Mouse (Mus musculus) adrenal gland, adult 8-10 months (tissue): Measurements from ENCODE around the gene Slc20a1. TPM values are rescaled to one million over a fixed set of nuclear protein-coding genes. Genes with fewer than 3 reads are reported as not detected.

Experiments
- DNase-seq: peaks from one replicate; pipeline ENCODE4 v3.0.0; 2022
- total RNA-seq, 4 experiments: library from RNA; stranded (reverse); gene quantifications; 2 replicates each; pipeline ENCODE4 v1.2.4; 2022

The Slc20a1 gene
- total RNA-seq, 4 experiments from 2014 or later = 14.9 to 27.6 (median 22.8) TPM

DNA sequence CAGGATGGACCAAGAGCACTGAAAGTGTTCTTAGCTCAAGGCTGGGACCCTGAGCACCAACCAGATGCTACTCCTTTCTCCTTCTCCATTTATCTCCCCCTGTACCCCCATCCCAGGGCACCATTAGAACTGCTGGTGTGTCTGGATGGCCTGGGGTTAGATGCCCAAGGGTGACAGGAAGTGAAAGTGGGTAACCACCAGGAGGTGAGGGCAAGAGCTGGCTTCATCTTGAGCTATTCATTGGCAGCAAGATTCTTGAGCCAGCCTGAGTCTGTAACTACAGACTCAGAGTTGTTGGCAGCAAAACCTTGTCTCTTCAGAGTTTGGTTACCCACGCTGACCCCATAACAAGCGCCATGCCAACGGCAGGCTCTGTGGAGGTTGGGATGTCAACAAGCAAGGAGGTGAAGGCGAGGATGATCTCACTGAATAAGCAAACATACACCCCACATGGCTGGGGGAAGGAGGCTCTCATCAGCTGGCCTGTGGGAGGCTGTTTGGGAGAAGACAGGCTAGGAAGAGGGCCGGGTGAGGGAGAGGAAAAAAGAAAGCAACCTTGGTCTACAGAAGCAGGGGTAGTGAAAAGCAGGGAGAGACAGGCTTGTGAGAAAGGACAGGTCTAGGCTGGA lies 12.2 kb upstream of the Slc20a1 start:
- no peak for DNase-seq

DNA sequence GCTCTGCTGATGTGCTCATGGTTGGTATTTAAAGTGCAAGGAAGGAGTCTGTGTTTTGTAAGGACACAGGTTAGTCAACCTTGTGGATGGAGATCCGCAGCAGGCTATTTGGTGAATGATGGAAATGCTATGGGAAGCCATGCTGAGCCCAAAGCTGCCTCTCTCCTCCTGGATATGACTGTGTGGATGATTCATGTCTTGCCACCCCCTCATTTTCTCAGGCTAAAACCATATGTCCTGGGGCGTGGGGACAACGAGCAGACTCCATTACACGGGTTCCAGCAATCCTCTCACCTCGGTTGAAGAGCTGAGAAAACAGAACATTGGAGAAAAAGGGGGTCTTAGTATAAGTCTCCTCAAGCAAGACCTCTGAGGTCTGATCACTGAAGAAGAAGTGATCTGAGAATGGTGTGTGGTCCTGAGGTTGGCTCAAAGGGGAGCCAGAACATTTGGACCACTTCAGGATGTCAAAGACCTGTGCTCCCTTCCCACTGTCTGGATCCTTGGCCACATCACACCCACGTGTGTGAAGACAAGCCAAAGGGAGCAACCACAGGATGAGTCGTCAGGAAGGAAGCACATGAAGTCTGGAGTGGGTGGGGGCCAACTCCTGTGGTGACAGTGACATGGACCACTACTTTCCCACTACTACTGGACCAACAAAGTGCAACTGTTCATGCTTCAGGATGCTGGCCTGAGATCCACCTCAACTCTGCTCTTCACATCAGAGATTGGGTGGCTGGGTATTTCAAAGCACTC lies 6.0 kb upstream of the Slc20a1 start:
- no peak for DNase-seq

DNA sequence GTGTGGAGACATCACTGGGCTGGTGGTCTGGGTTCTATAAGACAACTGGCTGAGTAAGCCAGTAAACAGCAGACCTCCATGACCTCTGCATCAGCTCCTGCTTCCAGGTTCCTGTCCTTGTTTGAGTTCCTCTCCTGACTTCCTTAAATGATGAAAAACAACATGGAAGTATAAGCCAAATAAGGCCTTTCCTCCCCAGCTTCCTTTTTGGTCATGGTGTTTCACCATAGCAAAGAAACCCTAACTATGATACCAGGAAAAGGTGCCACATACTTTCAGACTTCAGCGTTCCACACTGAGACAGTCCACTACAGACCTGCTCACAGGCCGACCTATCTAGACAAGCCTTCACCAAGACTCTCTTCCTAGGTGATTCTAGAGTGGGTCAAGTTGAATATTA lies 2.2 kb upstream of the Slc20a1 start:
- no peak for DNase-seq

DNA sequence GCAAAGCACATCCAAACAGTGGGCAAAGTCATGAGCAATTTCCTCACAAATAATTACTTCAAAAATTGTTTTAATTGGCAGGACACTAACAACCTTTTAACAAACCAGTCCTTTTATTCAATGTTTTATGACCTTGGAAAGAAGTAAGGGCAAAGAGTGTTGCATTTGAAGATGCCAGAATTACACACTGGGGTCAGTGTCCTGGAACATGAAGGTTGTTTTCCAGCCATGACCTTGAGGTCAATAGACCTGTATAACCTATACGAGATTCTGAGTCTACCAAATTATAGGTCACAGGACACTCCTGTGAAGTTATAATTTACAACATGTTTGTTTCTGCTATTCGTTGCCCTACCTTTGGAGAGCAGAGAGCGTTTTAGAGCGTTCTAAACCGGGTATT lies 1.4 kb upstream of the Slc20a1 start:
- no peak for DNase-seq

DNA sequence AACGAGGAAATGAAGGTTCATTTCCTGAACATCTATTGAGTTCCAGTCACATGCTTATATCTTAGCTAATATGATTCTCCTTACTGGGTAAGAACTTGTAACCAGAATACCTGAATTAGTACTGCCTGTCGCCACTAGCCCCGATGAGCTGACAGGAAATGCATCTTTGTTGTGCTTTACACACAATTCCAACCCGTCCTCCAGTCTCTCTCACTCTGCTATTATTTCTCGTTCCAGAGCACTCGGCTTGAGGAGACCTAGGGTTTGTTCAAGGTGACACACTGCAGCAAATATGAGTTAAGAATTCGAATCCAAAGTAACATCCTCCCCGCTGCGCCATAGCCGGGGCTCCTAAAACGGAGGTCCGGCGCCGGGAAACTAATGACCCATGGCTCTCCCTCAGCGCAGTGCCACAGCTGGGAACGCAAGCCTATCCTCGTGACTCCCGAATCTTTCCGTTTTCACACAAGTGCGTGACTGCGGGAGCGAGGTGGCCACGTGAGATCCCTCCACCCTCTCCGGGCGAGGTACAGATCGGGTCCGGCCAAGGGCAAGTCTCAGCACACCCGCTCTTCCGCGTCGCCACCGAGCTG lies 625 bp upstream of the Slc20a1 start:
- no peak for DNase-seq

DNA sequence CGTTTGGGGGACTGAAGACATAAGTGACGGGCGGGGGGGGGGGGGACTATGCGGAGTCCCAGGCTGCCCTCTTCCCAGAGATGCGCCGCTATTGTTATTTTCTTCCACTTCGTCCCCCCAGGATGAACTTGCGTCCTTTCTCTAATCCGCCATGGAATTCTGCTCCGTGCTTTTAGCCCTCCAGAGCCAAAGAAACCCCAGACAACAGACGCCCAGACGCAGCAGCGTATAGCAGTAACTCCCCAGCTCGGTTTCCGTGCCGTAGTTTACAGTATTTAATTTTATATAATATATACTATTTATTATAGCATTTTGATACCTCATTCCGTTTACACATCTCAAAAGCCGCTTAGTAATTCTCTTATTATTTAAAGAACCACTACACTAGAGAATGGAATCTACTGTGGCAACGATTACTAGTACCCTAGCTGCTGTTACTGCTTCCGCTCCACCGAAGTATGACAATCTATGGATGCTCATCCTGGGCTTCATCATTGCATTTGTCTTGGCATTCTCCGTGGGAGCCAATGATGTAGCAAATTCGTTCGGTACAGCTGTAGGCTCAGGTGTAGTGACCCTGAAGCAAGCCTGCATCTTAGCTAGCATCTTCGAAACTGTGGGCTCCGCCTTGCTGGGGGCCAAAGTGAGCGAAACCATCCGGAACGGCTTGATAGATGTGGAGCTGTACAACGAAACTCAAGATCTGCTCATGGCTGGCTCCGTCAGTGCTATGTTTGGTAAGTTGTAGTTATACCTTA lies 943 bp downstream of the Slc20a1 start:
- no peak for DNase-seq

DNA sequence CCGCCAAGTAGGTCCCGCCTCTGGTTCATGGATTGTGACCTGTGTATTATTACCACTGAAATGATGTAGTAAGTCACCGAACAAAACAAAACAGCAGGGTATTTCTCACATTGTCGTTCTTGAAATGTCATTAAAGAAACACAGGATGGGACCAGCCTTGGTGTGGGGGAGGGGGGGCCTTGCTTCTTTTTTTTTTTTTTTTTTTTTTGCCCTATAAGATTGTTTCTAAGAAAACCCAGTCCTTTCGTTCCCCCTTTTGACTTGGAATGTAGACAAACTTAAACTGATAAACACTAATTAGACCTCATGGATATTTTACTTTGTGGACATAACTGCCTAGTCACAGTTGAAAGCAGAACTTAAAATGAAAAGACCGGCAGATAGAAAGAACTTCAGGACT lies 6.4 kb downstream of the Slc20a1 start:
- no peak for DNase-seq

DNA sequence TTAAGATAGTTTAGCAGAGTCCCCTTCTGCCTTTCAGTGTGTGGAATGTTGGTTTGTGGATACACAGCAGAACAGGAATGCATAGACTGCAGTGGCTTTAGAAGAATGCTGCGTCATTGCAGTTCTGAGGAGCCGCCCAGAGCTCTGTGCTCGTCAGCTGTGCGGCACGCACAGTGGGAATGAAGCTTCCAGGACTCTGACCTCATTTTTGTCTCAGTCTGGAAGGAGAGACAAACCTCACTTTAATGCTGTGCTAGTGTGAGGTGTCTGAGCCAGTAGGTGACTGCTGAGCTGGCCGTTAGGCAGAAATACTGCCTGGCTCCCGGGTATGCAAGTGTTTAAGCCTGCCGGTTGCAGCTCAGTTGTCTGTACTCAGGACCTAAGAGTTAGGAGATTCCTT lies 8.3 kb downstream of the Slc20a1 start:
- DNase-seq = no peak

DNA sequence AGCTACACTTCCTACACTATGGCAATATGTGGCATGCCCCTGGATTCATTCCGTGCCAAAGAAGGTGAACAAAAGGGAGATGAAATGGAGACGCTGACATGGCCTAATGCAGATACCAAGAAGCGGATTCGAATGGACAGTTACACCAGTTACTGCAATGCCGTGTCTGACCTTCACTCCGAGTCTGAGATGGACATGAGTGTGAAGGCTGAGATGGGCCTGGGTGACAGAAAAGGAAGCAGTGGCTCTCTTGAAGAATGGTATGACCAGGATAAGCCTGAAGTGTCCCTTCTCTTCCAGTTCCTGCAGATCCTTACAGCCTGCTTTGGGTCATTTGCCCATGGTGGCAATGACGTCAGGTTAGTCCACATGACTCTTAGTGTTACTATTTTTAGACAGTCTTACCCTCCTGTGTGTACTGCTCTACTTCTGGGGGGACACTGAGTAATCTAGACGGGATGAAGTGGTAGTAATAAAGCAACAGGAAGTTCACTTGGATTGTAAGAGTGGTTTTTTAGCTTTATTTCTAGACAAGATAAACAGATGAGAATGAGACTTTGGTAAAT lies 9.7 kb downstream of the Slc20a1 start:
- DNase-seq = no peak

DNA sequence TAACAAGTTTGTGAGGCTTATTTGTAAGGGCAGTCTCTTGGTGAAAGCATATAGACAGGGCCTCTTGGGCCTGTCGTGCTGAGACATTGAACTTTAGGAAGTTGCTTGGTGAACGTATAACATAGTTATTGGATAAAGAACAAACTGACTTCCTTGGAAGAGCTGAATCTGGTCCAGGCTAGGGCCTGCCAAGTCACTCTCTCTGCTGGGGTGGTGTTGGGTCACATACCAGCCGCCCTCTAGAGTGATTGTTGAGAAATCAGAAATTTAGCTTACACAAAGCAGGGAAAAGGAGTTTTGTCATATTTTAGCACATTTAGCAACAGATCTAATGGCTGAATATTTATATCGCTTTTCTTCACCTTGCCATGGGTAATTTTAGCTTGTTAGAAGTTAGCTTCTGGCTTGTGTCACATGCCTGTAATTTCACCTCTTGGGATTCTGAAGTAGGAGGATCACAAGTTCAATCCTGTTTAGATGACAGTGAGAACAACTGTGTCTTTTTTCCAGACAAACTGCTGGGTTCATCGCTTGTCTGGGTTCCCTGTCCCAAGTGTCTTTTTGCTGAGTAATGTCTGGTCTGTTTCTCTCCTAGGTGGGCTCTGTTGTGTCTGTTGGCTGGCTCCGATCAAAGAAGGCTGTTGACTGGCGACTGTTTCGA lies 11.7 kb downstream of the Slc20a1 start:
- no peak for DNase-seq

DNA sequence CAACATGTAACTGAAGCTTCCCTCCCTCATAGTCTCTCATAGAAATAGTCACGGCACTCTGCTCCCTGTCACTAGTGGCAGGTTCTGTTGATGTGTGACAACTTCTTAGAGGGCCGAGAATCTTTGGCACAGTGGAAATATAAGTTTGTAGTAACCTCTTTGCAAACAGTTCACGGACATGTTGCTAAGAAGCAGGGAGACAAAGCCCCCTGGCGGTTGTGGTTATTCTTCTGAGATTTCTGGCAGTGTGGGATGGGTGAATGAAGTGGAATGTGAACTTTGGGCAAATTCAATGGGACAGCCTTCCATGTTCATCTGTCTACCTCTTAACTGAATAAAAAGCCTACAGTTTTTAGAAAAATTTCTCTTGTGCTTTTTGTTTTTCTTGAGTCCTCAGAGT lies 12.7 kb downstream of the Slc20a1 start:
- DNase-seq = no peak

DNA sequence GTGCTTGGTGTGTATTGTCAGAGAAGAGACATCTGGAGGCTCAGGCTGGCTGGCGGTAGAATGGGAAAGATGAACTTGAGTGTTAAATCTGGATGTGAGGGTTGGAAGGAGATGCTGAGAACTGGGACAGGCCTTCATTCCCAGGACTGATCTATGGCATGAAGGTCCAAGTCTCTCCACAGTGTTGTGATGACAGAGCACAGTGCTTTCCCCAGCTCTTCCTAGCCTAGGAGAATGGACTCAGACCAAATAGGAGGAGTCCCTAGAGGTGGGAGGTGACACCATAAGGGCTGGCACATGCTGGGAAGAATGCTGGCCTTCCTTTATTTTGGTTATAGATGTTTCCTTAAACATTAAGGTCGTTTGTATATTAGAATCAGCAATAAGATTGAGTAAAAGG lies 13.4 kb downstream of the Slc20a1 start:
- DNase-seq = no peak

DNA sequence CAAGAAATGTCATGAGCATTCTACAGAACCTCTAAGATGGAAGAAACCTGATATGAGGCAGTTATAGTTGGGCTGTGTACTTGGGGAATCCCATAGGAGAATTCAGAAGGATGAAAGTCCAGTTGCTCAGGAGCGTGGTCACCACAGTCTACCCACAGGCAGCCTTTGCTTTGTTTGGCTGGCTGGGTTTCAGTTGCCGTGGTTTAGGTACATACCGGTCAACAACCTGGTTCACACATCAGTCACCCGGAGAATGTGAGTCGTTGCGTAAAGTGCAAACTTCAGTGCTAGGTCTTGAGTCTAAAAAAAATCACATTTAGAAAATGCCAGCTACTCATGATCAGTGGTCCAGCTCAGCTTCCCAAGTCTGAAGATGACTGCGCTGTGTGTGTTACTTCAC lies 14.0 kb downstream of the Slc20a1 start:
- DNase-seq = no peak

DNA sequence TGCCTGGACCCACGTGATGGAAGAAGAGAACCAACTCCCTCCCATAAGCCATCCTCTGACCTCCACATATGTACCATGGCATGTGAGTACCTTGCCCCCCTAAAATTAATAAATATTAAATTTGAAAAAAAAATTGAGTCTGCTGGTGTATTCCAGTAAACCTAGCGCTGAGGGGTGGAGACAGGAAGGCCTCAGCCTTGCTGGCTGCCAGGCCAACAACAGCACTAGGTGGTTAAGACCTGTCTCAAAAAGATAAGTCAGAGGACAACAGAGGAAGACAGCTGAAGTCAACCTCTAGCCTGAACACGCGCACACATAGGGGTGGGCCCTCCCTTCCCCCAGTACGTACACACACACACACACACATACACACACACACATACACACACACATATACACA lies 16.2 kb downstream of the Slc20a1 start:
- DNase-seq = no peak

DNA sequence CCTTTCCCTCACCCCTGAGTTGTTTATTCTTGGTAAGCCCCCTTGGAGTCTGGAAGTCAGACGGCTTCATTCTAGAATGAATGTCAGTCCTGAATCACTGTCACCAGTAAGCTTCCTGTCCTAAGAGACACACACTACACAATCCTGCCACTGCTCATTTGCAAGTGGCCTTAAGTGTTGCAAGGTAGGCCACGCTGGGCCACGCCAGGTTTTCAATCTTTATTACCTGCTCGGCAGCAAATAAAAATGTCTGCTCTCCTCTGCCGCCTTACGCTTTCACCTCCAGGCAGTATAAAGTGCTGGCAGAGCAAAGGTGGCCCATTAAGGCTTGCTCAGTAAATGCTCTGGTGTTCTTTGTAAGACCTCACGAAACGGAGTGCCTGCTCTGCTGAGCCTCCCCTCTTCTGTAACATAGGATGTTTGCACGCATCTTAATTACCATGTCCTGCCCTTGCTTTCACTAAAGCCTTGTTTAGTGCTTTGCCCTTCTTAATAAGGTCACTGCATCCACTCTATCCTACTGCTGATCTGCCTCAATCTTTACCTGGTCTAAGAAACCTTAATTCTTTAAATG lies 19.1 kb downstream of the Slc20a1 start:
- no peak for DNase-seq

DNA sequence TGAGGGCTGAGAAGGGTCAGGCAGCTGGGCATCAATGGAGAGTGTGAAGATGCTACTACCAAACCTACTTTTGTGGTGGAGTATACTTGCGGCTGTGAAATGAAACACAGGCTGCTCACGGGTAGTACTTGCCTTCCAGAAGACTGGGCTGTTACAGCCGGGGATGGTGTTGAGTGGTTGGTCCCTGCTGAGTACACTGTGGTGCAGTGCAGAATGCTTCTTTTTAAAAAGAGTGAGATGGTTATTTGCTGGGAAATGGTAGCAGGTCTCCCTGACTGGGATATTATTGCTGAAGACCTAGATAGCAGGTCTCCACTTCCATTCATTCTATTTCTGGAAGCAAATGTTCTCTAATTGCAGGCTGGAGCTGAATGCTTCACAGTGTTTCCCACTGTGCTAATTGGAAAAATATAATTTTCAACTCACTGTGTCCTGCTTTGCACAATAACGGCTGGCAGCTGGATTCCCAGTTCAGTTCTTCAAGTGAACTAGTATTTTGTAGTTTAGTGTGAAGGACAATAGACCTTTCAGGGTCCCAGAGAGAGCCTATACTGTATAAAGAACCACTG lies 20.1 kb downstream of the Slc20a1 start:
- DNase-seq = no peak

DNA sequence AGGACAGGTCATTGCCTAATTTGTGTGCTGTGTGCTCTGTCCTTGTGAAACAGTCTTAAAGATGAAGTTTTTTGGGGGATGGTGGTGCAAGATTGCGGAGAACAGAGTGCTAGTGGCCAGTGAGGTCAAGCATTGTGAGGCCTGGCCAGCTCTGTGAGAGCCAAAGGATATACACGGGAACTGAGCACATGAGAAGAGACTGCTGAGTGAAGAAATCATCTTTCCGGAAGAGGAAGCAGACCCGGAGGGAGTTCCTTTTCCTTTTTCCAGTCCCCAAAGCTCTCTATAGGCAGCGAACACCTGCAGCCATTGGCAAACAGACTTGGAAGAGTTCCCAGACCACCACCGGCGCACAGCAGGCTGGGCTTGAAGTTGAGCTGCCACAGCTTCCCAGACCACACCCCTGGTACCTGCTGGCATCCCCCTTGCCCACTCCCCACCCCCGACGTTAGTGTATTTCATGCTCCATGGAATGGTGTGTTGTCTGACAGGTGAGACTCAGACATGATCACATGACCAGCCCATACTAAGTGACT lies 22.6 kb downstream of the Slc20a1 start:
- DNase-seq = no peak

DNA sequence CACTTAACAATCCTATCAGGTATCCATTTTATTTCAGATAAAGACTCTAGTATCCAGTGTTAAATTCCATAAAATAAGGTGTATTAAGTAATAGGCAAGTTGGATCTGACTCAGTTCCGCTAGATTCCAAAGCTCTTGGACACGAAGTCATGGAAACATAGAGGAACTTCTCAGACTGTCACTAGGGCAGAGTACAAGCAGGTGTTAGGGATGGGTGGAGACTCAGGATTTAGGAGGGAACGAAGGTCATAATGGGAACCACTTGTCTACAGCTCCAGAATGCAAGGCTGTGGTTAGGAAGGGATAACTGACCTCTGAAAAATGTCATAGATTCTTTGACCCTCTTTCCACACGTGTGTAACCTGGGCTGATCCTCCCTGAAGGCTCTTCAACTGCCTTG lies 25.6 kb downstream of the Slc20a1 start:
- no peak for DNase-seq

DNA sequence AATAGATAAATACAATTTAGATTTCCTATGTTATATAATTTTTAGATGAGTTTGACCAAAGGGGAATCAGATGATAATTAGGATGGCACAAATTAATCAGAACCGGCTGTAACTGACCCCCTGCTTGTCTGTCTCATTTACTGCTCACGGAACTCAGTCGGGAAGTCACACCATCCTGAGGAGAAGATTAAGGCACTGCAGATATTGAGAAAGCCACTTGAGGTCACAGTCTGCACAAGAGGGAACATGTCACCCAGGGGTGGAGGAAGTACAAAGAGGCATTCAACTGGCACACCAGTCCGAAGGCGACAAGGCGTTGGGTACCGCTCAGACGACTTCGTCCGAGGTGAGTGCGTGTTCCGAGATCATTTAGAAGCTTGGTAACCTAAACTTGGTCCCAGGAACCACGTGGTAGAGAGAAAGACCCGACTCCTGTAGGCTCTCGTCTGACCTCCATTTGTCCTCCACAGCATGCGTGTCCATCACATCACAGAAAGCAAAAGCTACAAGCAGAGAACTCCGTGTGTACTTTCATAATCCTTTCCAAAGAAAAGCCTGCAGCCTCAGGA lies 26.8 kb downstream of the Slc20a1 start:
- no peak for DNase-seq

DNA sequence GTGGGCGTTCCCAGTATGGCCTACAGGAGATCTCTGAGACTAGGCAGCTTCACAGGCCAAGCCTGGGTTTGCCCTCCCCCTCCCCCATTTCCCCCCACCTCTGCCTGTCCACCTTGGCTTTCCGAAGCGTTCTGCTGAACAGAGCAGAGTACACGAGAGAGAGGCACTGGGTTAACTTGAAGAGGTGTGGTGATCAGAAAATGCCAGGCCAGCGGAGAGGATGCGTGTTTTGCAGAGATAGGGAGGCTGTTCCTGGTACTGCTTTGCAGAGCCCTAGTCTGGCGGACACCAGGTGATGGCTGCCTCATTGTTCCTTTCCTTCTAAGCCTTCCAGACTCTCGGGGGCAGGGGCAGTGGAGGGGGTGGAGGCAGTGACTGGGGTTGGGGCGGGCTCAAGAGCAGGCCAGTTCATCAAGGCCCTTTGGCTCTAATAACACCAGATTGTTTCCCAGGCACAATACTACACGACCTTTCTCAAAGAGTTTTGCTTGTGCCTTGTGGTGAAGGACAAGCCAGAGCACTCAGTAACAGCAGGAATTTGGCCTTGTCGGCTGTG lies 27.8 kb downstream of the Slc20a1 start:
- DNase-seq = peak; percentile 15
